Mouse (Mus musculus) left cerebral cortex, adult 11 months (tissue): ENCODE results near the gene Cacna2d1.

Experiments
- DNase-seq: peaks from one replicate; pipeline ENCODE4 v3.0.0; 2022; ENCODE audit warnings: low spot score

Gene Cacna2d1

DNA sequence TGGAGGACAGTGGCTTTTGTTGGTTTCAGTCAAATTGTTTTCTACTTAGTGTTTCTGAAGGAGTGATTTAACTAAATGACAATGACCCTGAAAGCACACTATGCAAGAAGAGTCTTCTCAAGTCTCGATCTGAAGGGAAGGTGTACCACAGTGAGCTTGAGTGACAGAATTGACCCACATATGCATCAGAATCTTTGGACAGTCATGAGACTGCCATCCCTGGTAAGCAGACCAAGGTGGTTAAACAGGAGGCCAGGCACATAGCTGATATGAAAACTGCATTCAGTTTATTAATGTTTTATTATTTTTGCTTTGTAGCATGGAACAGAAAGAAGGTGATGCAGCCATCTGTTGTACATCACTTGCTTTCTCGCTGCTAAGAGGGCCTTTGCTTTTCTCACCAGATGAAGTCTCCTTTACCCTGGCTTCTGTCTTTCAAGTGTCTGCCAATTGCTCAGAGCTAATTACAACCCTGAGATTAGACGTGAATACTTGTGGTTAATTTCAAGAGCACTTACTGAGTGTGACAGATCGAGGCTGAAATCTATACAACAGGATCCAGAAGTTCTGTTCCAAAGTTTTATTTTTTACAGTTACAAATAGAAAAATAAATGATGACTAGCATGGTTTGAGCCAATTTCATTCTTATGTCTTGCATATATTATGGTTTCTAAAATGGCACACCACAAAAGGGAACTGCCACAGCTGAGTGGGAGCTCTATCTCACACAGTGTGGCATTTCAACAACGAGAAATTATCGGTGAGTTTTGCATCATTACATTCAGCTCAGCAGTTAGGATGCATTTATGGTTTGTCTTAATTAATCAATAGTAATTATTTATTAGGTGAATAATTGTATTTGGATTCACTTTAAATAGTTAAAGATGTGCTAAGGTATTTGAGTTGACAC is 221.1 kb downstream of the Cacna2d1 start:
- DNase-seq = no peak

DNA sequence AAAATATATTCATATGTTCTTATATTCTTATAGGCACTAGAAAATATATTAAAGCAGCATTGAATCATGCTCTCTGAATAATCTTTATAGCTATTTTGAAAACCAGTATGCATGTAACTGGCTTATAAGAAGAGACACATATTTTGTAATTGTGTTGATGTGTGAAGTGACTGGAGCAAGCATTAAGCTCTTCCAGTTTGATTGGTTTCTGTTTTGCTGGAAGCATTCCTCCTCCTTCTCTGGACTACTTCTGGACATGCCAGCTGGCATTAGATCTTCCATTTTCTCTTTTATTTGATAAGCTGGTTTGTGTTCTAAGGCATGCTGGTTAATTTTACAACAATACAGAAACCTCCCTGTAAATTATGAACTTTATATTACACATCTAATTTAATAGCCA is 228.8 kb downstream of the Cacna2d1 start:
- DNase-seq = no peak

DNA sequence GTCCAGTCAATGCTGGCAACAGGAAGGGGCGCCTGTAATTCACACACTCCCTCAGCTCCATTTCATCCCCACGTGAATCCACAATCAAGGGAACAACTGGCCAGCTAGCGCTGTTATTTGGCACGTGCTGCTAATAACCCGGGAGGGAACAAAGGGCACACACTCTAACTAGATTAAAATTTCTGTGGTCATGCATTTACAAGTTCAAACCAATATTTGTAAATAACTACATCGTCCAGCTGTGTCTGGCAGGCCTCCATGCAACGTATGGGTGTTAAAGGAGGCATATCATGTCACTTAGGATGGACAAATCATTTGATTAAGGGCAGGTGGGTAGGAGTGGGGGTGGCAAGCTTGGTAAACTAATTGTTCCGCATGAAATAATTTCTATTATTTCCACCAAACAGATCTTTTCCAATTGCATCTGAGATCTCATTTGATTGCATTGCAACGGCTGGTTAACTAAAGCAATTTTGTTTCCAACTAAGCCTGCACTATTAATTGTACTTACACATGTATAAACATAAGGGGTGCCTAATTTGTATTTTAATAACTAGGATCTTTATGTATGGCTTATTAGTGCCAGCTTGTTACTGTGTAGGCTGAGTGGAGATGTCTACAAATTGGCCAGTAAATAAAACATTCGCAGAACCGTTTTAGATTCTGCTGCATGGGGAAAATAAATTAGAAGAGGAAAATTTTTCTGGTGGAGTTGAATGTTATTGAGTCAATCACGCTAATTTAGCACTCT is 231.8 kb downstream of the Cacna2d1 start:
- no peak for DNase-seq

DNA sequence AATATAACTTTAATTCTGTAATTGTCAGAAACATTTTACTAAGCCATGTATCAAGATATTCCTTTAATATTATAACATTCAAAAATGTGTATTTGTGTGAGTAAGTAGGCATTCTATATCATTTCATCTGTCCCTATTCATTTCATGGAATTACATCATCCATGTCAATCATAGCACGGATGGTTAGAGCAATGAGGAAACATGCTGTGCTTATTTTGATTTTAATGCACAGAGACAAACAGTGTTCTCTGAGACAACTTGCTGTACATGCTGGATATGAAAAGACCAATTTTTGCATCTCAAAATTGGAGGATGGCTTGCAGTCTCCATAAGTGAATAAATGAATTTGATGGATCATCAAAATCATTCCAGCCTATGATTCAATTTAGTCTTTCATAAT is 232.4 kb downstream of the Cacna2d1 start:
- no peak for DNase-seq

DNA sequence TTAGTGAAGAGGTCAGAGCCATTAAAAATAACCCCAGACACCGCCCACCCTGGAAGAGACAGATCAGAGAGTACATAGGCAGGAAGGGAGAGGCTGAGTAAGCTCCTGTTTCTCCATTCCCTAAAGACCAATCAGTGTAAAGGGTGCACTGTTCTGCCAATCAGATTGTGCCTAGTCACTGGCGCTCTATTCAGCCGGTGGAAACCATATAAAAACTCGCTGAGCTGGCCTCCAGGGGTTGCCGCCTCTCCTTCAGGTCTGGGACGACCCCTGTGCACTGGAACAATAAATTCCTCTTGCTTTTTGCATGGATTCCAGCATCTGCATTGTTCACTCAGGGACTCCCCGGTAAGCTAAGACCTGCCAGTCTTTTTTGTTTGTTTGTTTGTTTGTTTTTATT is 246.6 kb downstream of the Cacna2d1 start:
- DNase-seq = no peak

DNA sequence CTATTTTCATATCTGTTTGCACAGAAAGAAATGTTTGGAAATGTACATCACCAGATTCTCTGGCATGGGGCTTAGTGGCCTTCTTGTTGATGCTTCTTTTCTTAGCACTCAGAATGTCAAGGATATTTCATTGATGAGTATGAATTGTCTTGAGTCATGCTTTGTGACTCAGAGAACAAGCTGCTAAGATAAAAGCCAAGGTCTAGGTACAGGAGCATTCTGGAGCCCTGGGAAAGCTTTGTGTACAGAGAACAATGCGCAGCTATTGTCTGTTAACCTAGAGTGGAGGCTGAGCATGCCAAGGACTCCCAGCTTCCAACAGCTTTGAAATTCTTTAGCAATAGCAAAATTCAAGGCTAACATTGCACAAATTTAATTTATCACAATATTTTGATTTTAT is 249.6 kb downstream of the Cacna2d1 start:
- DNase-seq = no peak

DNA sequence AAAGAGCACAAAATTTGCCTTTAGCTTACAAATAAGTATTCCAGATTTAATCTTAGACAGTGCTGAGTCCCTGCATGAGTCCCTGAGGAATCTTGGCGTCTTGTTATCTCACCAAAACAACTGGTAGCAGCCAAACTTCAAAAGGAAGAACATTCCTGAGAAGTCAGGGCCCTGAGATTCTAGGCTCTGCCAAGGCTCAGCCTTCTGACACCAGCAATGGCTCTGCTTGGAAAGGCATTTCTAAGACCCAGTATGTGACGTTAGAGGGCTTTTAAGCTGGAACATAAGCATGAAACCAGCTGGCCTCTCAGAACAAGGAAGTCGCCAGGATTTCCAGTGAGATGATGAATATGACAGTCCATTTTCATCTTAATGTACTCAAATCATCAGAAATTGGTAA is 253.4 kb downstream of the Cacna2d1 start:
- DNase-seq = no peak

DNA sequence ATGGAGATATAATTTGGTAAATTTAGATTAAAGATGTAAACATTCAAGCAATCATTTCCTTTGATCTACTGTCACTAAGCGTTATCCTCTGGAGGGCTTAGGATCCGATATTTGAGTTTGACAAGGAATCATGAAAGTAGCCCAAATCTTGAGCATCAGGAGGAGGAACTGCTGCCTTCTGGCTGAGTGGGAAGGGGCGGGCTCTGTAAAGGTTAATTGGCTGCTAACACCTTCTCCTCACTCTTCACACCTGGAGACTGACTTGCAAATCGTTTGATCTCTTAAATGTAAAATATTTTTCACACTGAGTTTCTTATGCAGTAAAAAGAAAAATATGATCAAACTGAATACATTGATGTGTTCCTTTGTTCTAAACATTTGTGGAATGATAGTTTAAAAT is 255.4 kb downstream of the Cacna2d1 start:
- DNase-seq = no peak

DNA sequence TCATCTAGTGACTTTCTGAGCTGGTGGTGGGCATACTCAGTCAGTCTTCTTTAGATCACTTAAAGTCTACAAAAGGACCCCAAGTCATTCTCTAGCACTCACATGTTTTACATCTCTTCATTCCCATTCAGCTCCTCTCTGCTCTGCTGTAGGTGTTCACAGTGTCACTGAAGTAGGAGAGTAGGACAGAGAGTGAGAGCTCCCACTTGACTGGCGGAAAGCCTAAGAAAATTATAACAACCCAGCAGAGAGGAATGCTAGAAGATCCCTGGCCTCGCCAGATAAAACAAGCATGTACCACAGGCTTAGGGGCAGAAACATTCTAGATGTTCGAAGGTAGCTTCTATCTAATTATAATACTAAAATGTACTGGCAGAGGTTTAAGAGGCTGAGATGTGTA is 256.7 kb downstream of the Cacna2d1 start:
- no peak for DNase-seq

DNA sequence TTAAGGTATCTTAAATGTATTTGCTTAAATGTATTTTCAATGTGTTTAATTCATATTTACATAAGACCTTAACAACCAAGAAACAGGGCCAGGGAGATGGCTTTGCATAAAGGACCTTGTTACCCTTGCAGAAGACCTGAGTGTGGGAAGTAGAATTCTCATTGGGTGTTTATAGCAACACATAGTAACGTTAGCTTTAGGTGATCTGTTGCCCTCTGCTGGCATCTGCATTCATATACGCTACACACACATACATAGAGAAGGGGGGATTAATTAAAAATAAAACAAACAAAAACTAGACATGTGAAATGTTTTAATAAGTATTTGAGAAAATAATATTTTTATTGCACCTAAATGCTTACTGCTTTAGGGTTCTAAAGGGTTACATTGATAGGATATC is 265.3 kb downstream of the Cacna2d1 start:
- DNase-seq = no peak

DNA sequence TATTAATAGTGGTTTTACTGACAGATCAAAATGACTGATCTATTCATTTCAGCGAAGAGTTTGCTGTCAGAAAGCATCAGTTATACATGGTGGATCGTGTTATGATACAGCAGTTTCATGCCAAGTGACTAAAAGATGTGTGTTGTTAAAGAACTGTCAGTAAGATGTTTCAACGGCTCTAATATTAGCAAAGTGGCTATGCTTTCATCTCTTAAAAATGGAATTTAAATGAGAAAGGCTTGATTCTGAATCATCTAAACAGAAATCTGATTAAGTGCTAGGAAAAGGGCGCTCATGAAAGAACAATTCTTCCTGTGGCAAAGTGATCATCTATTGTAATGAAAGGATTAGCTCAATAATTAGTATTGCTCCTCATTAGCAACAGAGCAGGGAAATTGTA is 287.5 kb downstream of the Cacna2d1 start:
- no peak for DNase-seq

DNA sequence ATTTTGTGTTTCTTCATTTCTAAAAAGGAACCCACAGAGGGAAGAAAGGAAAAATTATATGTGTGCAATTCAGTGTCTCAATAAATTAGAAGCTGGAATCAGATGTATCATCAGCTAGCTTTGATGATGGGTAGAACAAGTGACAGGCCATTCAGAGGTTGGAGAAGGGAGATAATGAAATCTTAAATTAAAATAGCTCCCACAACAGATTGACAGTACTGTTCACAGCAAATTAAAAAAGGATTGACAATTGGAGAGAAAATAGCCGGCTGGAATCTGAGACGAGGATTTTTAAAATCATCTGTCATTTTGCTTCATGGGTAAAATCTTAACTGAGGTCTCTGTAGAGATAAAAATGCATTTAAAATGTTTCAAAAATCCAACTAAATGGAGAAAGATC is 290.9 kb downstream of the Cacna2d1 start:
- DNase-seq = no peak

DNA sequence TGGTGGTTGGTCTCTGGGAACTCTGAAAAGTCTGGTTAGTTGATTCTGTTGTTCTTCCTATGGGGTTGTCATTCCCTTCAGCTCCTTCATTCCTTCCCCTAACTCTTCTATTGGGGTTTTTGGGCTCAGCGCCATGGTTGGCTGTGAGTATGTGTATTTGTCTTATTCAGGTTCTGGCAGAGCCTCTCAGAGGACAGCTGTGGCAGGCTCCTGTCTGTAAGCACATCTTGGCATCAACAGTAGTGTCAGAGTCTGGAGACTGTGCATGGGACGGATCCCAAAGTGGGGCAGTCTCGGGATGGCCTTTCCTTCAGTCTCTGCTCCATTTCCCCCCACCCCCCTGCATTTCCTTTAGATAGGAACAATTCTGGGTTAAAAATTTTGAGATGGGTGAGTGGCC is 294.9 kb downstream of the Cacna2d1 start:
- no peak for DNase-seq

DNA sequence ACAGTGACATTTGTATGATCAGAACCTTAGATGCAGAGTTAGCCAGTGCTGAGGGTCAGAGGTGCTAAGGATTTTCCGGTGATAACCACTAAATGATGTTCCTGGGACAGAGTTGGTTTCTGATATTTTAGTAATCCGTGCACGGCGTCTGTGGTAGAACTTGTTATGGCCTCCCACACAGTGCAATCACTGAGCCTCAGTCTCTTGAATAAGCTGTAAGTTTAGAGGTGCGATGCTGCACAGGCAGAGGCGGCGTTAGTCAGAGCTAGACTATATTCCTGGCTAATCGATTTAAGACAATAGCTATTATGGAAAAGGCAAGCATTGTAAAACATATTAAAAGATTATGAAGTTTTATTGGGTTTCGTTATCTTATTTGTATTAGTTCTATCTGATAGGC is 297.0 kb downstream of the Cacna2d1 start:
- no peak for DNase-seq

DNA sequence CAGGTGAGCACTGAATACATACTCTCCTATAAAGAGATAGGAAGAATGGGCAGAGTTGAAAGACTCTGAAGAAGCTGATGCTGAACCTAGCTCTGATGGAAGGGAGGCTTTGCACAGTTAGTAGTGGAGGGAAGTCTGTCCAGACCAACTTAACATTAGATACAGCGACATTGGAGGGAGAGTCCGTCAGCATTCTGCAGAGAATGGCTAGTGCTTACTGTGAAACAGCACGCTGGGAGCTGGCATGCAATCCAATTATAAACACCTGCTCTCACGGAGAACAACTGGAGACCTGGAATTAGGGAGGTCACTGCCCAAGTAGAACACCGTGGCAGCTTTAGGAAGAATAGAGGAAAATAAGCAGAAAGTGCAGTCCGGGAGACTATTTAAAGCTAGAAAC is 300.4 kb downstream of the Cacna2d1 start:
- no peak for DNase-seq

DNA sequence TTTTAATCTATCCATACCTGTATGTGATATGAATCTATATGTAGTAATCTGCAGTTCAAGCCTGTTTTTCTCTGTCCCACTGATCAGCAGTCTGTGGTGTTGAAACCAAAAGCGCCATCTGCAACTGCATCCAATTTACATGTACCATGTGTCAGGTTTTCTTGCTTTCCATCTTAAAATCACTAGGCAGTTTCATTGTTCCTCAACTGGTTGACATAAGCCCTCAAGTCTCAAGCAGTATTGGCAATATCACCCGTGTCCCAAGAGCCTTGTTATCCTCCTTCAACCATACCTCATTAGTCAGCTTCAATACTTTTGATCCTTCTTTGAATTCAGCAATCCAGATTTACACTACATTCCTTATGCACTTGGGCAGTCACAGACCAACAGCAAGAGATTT is 301.4 kb downstream of the Cacna2d1 start:
- DNase-seq = no peak

DNA sequence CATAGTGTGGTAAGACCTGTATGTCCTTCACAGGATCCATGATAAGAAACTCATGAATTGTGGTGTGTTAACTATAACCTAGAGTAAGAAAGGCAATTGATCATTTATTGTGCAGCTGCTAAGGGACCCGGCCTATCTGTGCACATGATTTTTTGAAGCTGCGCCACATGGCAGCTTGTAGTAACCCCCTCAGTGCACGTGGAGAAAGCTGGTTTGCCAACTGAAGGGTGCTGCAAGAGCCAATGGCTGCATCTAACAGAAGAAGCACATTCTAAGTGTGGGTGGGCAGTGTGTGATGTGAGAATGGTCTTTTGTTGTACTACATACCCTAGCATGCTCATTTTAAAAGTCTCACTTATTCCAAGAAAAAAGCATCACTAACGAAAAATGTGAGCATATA is 302.1 kb downstream of the Cacna2d1 start:
- no peak for DNase-seq

DNA sequence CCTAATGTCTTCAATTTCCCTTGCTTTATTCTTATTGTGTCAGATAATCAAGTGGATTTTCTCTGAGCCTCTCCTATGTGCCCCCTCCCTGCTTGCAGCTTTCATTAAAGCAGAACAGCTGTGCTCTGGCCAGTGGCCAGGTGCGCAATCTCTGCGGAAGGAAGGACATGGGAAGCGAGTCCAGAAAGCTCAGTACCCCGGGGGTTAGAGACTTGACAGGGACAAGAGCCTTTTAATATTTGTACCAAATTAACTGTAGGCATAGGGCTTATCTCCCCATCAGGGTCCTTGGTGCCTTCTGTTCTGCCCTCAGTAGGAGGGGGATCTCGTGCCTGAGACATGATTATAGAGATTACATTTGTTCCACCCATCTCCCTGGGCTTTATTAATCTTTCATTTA is 303.5 kb downstream of the Cacna2d1 start:
- no peak for DNase-seq

DNA sequence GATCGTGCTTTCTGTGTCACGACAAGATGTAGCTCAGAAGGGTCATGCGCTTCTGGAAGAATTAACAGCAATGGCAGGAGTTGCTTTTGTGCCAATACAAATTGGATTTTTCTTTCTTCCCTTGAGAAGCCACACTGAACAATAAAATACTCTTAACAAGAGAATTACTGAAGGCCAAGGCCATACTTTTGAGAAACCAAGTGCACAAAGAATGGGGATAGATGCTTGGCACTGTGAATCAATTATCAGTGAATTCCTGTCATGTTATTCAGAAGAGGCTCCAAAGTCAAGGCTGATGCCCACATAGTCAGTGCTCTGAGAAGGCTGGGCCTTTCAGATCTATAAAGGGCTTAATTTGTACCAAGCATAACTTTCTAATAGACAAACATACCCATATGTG is 305.8 kb downstream of the Cacna2d1 start:
- no peak for DNase-seq

DNA sequence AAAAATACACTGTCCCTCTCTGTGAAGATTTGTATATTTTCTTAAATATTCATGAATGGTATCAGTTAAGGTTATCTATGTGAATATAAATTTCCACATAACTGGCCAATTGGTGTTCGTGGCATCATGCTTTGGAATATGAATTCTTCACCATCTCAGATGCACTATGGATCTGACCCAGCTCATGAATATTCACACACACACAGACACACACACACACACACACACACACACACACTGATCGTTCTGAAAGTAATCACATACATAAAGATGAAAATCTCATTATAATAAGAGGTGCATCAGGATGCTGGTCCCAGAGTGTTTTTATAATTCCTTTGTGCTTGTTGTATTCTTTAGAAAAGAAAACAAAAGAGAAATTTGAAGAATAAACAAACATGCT is 309.1 kb downstream of the Cacna2d1 start:
- no peak for DNase-seq

DNA sequence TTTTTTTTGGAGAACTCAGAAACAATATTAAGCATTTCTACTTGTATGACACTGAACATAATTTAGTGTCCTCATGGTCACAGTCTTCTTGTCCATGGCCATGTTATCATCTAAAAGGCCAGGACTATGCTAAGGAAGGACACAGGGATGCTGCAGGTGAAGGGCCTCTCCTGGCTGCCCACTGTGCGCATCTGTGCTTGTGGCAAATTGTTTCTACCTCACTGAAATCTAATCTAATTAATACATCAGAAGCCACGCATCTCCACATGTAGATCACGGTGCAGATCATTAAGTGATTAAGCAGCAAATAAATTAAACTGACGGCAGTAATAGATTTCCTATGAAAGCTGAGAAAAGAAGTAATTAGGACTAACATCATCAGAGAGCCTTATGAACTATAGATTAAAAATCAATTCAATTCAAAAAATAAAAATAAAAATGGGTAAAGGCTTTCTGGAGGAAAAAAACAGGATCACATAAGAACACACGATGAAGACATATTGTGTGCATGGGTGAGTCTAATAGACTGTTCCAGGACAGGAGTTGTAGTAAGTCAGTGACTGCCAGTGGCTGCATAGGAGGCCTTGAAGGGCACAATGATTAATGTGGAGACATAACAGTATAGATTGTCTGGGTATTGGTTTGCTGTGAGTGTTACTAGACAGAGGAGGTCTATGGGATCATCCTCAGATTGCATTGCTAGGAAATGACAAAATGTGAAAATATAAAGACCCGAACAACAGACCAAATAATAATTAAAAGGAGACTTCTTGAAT is 318.4 kb downstream of the Cacna2d1 start:
- DNase-seq = no peak

DNA sequence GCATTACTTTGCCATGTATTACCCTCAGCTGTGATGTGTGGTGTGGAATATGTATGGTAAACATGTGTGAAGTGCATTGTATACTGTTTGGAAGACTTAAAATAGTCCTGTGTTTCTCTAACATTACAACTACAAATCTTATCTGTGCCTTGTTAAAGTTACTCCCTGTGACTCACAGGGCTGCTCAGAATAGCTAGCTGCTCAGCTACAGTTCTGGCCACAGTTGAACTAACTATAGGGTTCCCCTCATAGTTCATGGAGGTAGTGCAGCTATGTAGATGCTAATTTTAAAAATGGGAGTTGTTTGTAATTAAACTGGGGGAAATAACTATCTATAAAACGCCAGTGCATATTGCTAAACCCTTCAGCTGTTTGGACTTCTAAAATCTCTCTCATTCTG is 319.3 kb downstream of the Cacna2d1 start:
- DNase-seq = no peak

DNA sequence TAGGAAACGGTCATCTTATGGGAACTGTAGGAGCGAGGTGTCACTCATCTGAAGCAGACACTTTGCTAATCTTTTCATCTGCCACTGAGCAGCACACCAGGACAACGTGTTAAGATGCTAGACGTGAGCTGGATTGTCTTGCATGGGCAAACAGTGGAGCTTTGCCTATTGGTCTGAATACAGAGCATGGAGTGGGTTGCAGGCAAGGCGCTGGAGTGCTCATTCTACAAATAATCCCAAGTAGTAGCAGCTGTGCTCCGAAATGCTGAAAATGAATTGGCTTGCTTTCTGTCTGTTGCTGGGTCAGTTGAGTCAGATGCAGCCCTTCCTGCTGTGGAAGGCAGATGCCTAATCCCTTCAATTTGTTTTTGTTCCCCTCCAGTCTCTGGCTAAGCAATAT is 330.9 kb downstream of the Cacna2d1 start:
- no peak for DNase-seq
